Mouse (Mus musculus): ENCODE results near the gene Hlcs. TPM values are rescaled to one million over a fixed set of nuclear protein-coding genes. Genes with fewer than 3 reads are reported as not detected.

Hlcs gene
- polyA plus RNA-seq, 1 experiment, result 7.8 TPM

GRCm38 (mm10) chr16:94236226-94237129 lies 76.9 kb downstream of the Hlcs start:
- Histone ChIP-seq H3K4me1 (replicated peaks; ENCODE audit: control insufficient read depth, insufficient read depth, low read length) (peaks cover 39% of the 10 kb centered on the region), H3K27ac (ENCODE audit: control insufficient read depth, insufficient read depth, low read length) (no peak overlapping the region), H3K4me3 (ENCODE audit: control insufficient read depth, insufficient read depth, low read length) (no peak overlapping the region), H3K36me3 (ENCODE audit: control insufficient read depth, insufficient read depth, low read length) (no peaks in the 10 kb centered on the region), H3K27me3 (ENCODE audit: control insufficient read depth, insufficient read depth, low read length) (no peaks in the 10 kb centered on the region)
- WGBS, result 92% methylated on average over 16 of the region's 16 CpGs
- DNase-seq, result no peak
- TF ChIP-seq POLR2A (IDR thresholded peaks at IDR 0.05; ENCODE audit: control insufficient read depth, extremely low read depth, insufficient read depth, low read length, poor library complexity), result no peak

- DNase-seq, result no peak
- H3K36me3 ChIP-seq (ENCODE audit: control insufficient read depth, insufficient read depth, low read length), result no peaks in the 10 kb centered on the region
- no peak overlapping the region for H3K27ac ChIP-seq (ENCODE audit: control insufficient read depth, insufficient read depth, low read length)
- WGBS, result 84% methylated on average over 6 of the region's 6 CpGs
- no peak overlapping the region for H3K4me3 ChIP-seq (ENCODE audit: control insufficient read depth, insufficient read depth, low read length)
- TF ChIP-seq POLR2A (IDR thresholded peaks at IDR 0.05; ENCODE audit: control insufficient read depth, extremely low read depth, insufficient read depth, low read length, poor library complexity), result no peak
- TF ChIP-seq CTCF (IDR thresholded peaks at IDR 0.05; ENCODE audit: borderline replicate concordance, control insufficient read depth, extremely low read depth, insufficient read depth, low read length, poor library complexity), result no peak
- no peaks in the 10 kb centered on the region for H3K27me3 ChIP-seq (ENCODE audit: control insufficient read depth, insufficient read depth, low read length)
- H3K4me1 ChIP-seq (replicated peaks; ENCODE audit: control insufficient read depth, insufficient read depth, low read length), result peaks cover 38% of the 10 kb centered on the region
Observed at GRCm38 (mm10) chr16:94235718-94236117, 77.7 kb downstream of the Hlcs start.

GRCm38 (mm10) chr16:94234202-94234601 lies 79.2 kb downstream of the Hlcs start:
- no peak for DNase-seq
- Histone ChIP-seq H3K4me1 (replicated peaks; ENCODE audit: control insufficient read depth, insufficient read depth, low read length) (peaks cover 34% of the 10 kb centered on the region), H3K27me3 (ENCODE audit: control insufficient read depth, insufficient read depth, low read length) (no peaks in the 10 kb centered on the region), H3K4me3 (ENCODE audit: control insufficient read depth, insufficient read depth, low read length) (no peak overlapping the region), H3K27ac (ENCODE audit: control insufficient read depth, insufficient read depth, low read length) (no peak overlapping the region), H3K36me3 (ENCODE audit: control insufficient read depth, insufficient read depth, low read length) (no peaks in the 10 kb centered on the region)
- TF ChIP-seq CTCF (IDR thresholded peaks at IDR 0.05; ENCODE audit: borderline replicate concordance, control insufficient read depth, extremely low read depth, insufficient read depth, low read length, poor library complexity) (no peak), POLR2A (IDR thresholded peaks at IDR 0.05; ENCODE audit: control insufficient read depth, extremely low read depth, insufficient read depth, low read length, poor library complexity) (no peak)
- 78% methylated on average over 4 of the region's 4 CpGs for WGBS

- Histone ChIP-seq H3K27ac (ENCODE audit: control insufficient read depth, insufficient read depth, low read length) (no peak overlapping the region), H3K4me3 (ENCODE audit: control insufficient read depth, insufficient read depth, low read length) (no peak overlapping the region), H3K4me1 (replicated peaks; ENCODE audit: control insufficient read depth, insufficient read depth, low read length) (peaks cover 18% of the 10 kb centered on the region), H3K27me3 (ENCODE audit: control insufficient read depth, insufficient read depth, low read length) (no peaks in the 10 kb centered on the region), H3K36me3 (ENCODE audit: control insufficient read depth, insufficient read depth, low read length) (no peaks in the 10 kb centered on the region)
- no peak for DNase-seq
- WGBS, result 60% methylated on average over 12 of the region's 12 CpGs
- TF ChIP-seq CTCF (IDR thresholded peaks at IDR 0.05; ENCODE audit: borderline replicate concordance, control insufficient read depth, extremely low read depth, insufficient read depth, low read length, poor library complexity), result no peak
- TF ChIP-seq POLR2A (IDR thresholded peaks at IDR 0.05; ENCODE audit: control insufficient read depth, extremely low read depth, insufficient read depth, low read length, poor library complexity), result no peak
Observed at GRCm38 (mm10) chr16:94230909-94231575, 82.3 kb downstream of the Hlcs start.

GRCm38 (mm10) chr16:94230499-94230898 lies 82.9 kb downstream of the Hlcs start:
- no peak for TF ChIP-seq POLR2A (IDR thresholded peaks at IDR 0.05; ENCODE audit: control insufficient read depth, extremely low read depth, insufficient read depth, low read length, poor library complexity)
- no peak for TF ChIP-seq CTCF (IDR thresholded peaks at IDR 0.05; ENCODE audit: borderline replicate concordance, control insufficient read depth, extremely low read depth, insufficient read depth, low read length, poor library complexity)

GRCm38 (mm10) chr16:94229890-94230289 lies 83.5 kb downstream of the Hlcs start:
- TF ChIP-seq POLR2A (IDR thresholded peaks at IDR 0.05; ENCODE audit: control insufficient read depth, extremely low read depth, insufficient read depth, low read length, poor library complexity) (no peak), CTCF (IDR thresholded peaks at IDR 0.05; ENCODE audit: borderline replicate concordance, control insufficient read depth, extremely low read depth, insufficient read depth, low read length, poor library complexity) (no peak)
- no peaks in the 10 kb centered on the region for H3K27me3 ChIP-seq (ENCODE audit: control insufficient read depth, insufficient read depth, low read length)
- no peaks in the 10 kb centered on the region for H3K36me3 ChIP-seq (ENCODE audit: control insufficient read depth, insufficient read depth, low read length)
- peaks cover 13% of the 10 kb centered on the region for H3K4me1 ChIP-seq (replicated peaks; ENCODE audit: control insufficient read depth, insufficient read depth, low read length)
- H3K4me3 ChIP-seq (ENCODE audit: control insufficient read depth, insufficient read depth, low read length), result no peak overlapping the region
- H3K27ac ChIP-seq (ENCODE audit: control insufficient read depth, insufficient read depth, low read length), result no peak overlapping the region
- no peak for DNase-seq
- 98% methylated on average over 7 of the region's 7 CpGs for WGBS

More at GRCm38 (mm10) chr16:94230499-94230898, 82.9 kb downstream of the Hlcs start:
- Histone ChIP-seq H3K4me3 (ENCODE audit: control insufficient read depth, insufficient read depth, low read length) (no peak overlapping the region), H3K36me3 (ENCODE audit: control insufficient read depth, insufficient read depth, low read length) (no peaks in the 10 kb centered on the region), H3K27me3 (ENCODE audit: control insufficient read depth, insufficient read depth, low read length) (no peaks in the 10 kb centered on the region), H3K27ac (ENCODE audit: control insufficient read depth, insufficient read depth, low read length) (no peak overlapping the region), H3K4me1 (replicated peaks; ENCODE audit: control insufficient read depth, insufficient read depth, low read length) (peaks cover 17% of the 10 kb centered on the region)
- no peak for DNase-seq
- WGBS, result 35% methylated on average over 4 of the region's 4 CpGs

Measured in thymus, adult 2 months (tissue).